31 mouse cellular contexts compared by ENCODE assay signal in genomic region chr5:65574876-65575275, GRCm38 (mm10). TPM values are rescaled to one million over a fixed set of nuclear protein-coding genes. Genes with fewer than 3 reads are reported as not detected.
DNase-seq lines count a peak whose midpoint lies in the region; ATAC-seq and TF ChIP-seq lines count a peak whose summit lies in the region.
"Had no signal": no experiment of that assay in that cellular context is flagged by ENCODE, and none has a peak within 500 bp of the region (broad histone marks: within the 10 kb centered on the region; RNA-seq: fewer than 3 reads in every experiment).

No protein-coding gene starts in this region.

- H3K9me3 ChIP-seq in limb, embryonic 14.5 days (ENCODE audit: control insufficient read depth, low read length): no peaks in the 10 kb centered on the region
- H3K9me3 ChIP-seq in limb, embryonic 10.5 days (replicated peaks): no peaks in the 10 kb centered on the region
- H3K9me3 ChIP-seq in ES-E14 (ENCODE audit: control insufficient read depth, insufficient read depth, low read depth, low read length): no peaks in the 10 kb centered on the region
- H3K9me3 ChIP-seq: forebrain, embryonic 10.5 days; forebrain, embryonic 15.5 days; heart, embryonic 12.5 days; hindbrain, embryonic 10.5 days; hindbrain, embryonic 15.5 days; liver, embryonic 12.5 days had no signal

- no peak overlapping the region for H3K4me3 ChIP-seq in limb, embryonic 14.5 days (replicated peaks; ENCODE audit: low read length)
- H3K4me3 ChIP-seq in limb, embryonic 10.5 days: no peak overlapping the region
- H3K4me3 ChIP-seq in ES-E14 (ENCODE audit: insufficient read depth in 1 of 2, low read depth in 1 of 2, low read length in 2 of 2, poor library complexity in 1 of 2, severe bottlenecking in 1 of 2): no peak overlapping the region
- H3K4me3 ChIP-seq: forebrain, embryonic 10.5 days; forebrain, embryonic 15.5 days; heart, adult 2 months; heart, embryonic 12.5 days; hindbrain, embryonic 10.5 days; hindbrain, embryonic 15.5 days; liver, embryonic 12.5 days had no signal

- WGBS in limb, embryonic 14.5 days: 73% methylated on average over 2 of the region's 2 CpGs
- 88% methylated on average over 2 of the region's 2 CpGs for WGBS in limb, embryonic 10.5 days

- H3K27ac ChIP-seq in limb, embryonic 14.5 days (replicated peaks; ENCODE audit: low read depth, low read length): no peak overlapping the region
- no peak overlapping the region for H3K27ac ChIP-seq in limb, embryonic 10.5 days
- no peak overlapping the region for H3K27ac ChIP-seq in ES-E14 (ENCODE audit: insufficient read depth, low read depth, low read length, poor library complexity, severe bottlenecking)
- H3K27ac ChIP-seq: forebrain, embryonic 10.5 days; forebrain, embryonic 15.5 days; heart, adult 2 months; hindbrain, embryonic 10.5 days; hindbrain, embryonic 15.5 days; kidney, postnatal 0 days; liver, embryonic 12.5 days had no signal

- no peak for TF ChIP-seq POLR2A in limb, embryonic 14.5 days (IDR thresholded peaks at IDR 0.05; ENCODE audit: borderline replicate concordance, extremely low read depth, insufficient read depth, insufficient read length)

- no peak overlapping the region for H3K4me2 ChIP-seq in limb, embryonic 14.5 days (replicated peaks; ENCODE audit: low read depth, low read length, severe bottlenecking)
- H3K4me2 ChIP-seq: forebrain, embryonic 15.5 days; heart, embryonic 12.5 days; hindbrain, embryonic 15.5 days; liver, embryonic 12.5 days; midbrain, embryonic 11.5 days had no signal

- in situ Hi-C loops in ES-E14 (cut with MboI; ENCODE audit: low sequenced_read_pairs in 2 of 2, unreplicated experiment in 2 of 2): no loop called here

- H3K4me1 ChIP-seq in limb, embryonic 14.5 days (ENCODE audit: control insufficient read depth, insufficient read depth, low read length): no peaks in the 10 kb centered on the region
- no peaks in the 10 kb centered on the region for H3K4me1 ChIP-seq in limb, embryonic 10.5 days
- no peaks in the 10 kb centered on the region; a peak in 1 of 4 replicates for H3K4me1 ChIP-seq in ES-E14 (ENCODE audit: control insufficient read depth in 2 of 2, insufficient read depth in 2 of 2, low read length in 2 of 2, poor library complexity in 1 of 2)
- H3K4me1 ChIP-seq: forebrain, embryonic 10.5 days; forebrain, embryonic 15.5 days; hindbrain, embryonic 10.5 days; hindbrain, embryonic 15.5 days had no signal

- peak; percentile 26 for DNase-seq in limb, embryonic 14.5 days (ENCODE audit: low spot score)
- DNase-seq in limb, embryonic 10.5 days (ENCODE audit: low spot score): no peak
- DNase-seq in ES-E14 (ENCODE audit: low read depth, low spot score) (no peak), adipocyte (ENCODE audit: low spot score) (peak; percentile 49)
- DNase-seq in adrenal gland, postnatal 4 days (ENCODE audit: low spot score in 2 of 2): no peak
- DNase-seq: adrenal gland, adult 8-10 months; cerebellum, adult 2 months; cerebellum, postnatal 14 days; heart, adult 2 months; heart, postnatal 14 days; kidney, adult 8-10 months; kidney, postnatal 4 days; layer of hippocampus, postnatal 36 days; left cerebral cortex, postnatal 4 days; liver, postnatal 0 days; lung, postnatal 36 days; spleen, adult 18-20 months; thymus, adult 2 months; thymus, postnatal 36 days had no signal

- no peak for ATAC-seq in limb, embryonic 14.5 days (ENCODE audit: low FRiP score, low read depth)
- ATAC-seq in cerebellum, adult (ENCODE audit: insufficient number of reproducible peaks, low FRiP score, low TSS enrichment): no peak
- ATAC-seq: activated CD4-positive, CD25-positive, alpha-beta regulatory T cell, adult 4 months; forebrain, embryonic 15.5 days; inflammation-experienced regulatory T-cells, adult 6 months; liver, embryonic 12.5 days; midbrain, embryonic 16.5 days had no signal

- no peaks in the 10 kb centered on the region for H3K27me3 ChIP-seq in limb, embryonic 14.5 days (ENCODE audit: control insufficient read depth, insufficient read depth, low read length)
- no peaks in the 10 kb centered on the region for H3K27me3 ChIP-seq in limb, embryonic 10.5 days (ENCODE audit: low read depth, poor library complexity, severe bottlenecking)
- H3K27me3 ChIP-seq: forebrain, embryonic 15.5 days; heart, embryonic 12.5 days; hindbrain, embryonic 15.5 days; liver, embryonic 12.5 days had no signal

- H3K9ac ChIP-seq in limb, embryonic 14.5 days (ENCODE audit: low read depth, low read length, severe bottlenecking): no peak overlapping the region
- H3K9ac ChIP-seq in ES-E14 (ENCODE audit: insufficient read depth, low read depth, low read length, poor library complexity, severe bottlenecking): no peak overlapping the region
- H3K9ac ChIP-seq: forebrain, embryonic 15.5 days; heart, embryonic 12.5 days; hindbrain, embryonic 15.5 days; liver, embryonic 12.5 days; liver, postnatal 0 days had no signal

- H3K36me3 ChIP-seq in limb, embryonic 14.5 days (ENCODE audit: control insufficient read depth, insufficient read depth, low read length): peaks cover 36% of the 10 kb centered on the region
- H3K36me3 ChIP-seq in limb, embryonic 10.5 days: peaks cover 67% of the 10 kb centered on the region
- H3K36me3 ChIP-seq in ES-E14 (ENCODE audit: control insufficient read depth, insufficient read depth, low read length, poor library complexity, severe bottlenecking): no peaks in the 10 kb centered on the region; the same call in 1 of the 2 replicates

TF ChIP-seq in ES-E14, 5 proteins besides CTCF, POLR2A, EP300 and RAD21:
- TF ChIP-seq ZC3H11A (IDR thresholded peaks at IDR 0.05; ENCODE audit: borderline replicate concordance, low read depth, low read length): no peak
- TF ChIP-seq ZNF384 (IDR thresholded peaks at IDR 0.05; ENCODE audit: low read depth, low read length): no peak
- TF ChIP-seq MAFK (IDR thresholded peaks at IDR 0.05; ENCODE audit: insufficient read depth, low read depth, low read length): 0 out of 2 replicates have a peak, but pooled peaks have one; percentile 26
TF ChIP-seq in ES-E14: peak in this region for 1.

RNA-seq across cellular contexts. Expression of gene Ube2k, which starts 37.8 kb away (rescaled TPM):
- polyA plus RNA-seq in limb, embryonic 14.5 days (2012; rRNA removed): 70.9 and 107 TPM in 2 replicates
- polyA plus RNA-seq in limb, embryonic 14.5 days (2014; fragmentation: Nextera tagmentation; extraction: Ambion mirVana): 134 and 137 TPM in 2 replicates
- polyA plus RNA-seq in limb, embryonic 10.5 days (2016; fragmentation: Nextera tagmentation; extraction: Ambion mirVana): 218 and 228 TPM in 2 replicates
- total RNA-seq in ES-E14 (2012; rRNA removed): 77.1 and 101 TPM in 2 replicates
- 10 to 100 TPM; 84.9 to 85.8 TPM for total RNA-seq in adrenal gland, postnatal 4 days (2021)

RNA-seq across cellular contexts. Expression of gene Smim14, which starts 37.9 kb away (rescaled TPM):
- polyA plus RNA-seq in limb, embryonic 14.5 days (2012; rRNA removed): 76.7 and 93.7 TPM in 2 replicates
- polyA plus RNA-seq in limb, embryonic 14.5 days (2014; fragmentation: Nextera tagmentation; extraction: Ambion mirVana): 137 and 138 TPM in 2 replicates
- 44.1 and 67.0 TPM in 2 replicates for polyA plus RNA-seq in limb, embryonic 10.5 days (2016; fragmentation: Nextera tagmentation; extraction: Ambion mirVana)
- 18.9 and 23.5 TPM in 2 replicates for total RNA-seq in ES-E14 (2012; rRNA removed)
- 100 to 1,000 TPM; 115 to 117 TPM for total RNA-seq in adrenal gland, postnatal 4 days (2021)

Comparison
In these comparisons a context has a peak if more than half of its experiments do, and no peak if none do; other contexts are left out.
1. DNase-seq: peak in limb, embryonic 14.5 days (single experiment) and adipocyte (single experiment); none in limb, embryonic 10.5 days (single experiment), ES-E14 (single experiment) and adrenal gland, postnatal 4 days (0 of 2).